Mouse (Mus musculus) liver, postnatal 0 days (tissue): Measurements from ENCODE around the gene Htra2. TPM values are rescaled to one million over a fixed set of nuclear protein-coding genes. Genes with fewer than 3 reads are reported as not detected.

Experiments used
- ATAC-seq: fragments of 200-750 bp; cut with Nextera tagmentation; 2 replicates; pipeline ENCODE4 v1.8.0; 2017; ENCODE audit warnings: mild to moderate bottlenecking, moderate library complexity
- DNase-seq: peaks from one replicate; pipeline ENCODE4 v3.0.0-alpha.2; 2016
- H3K27ac ChIP-seq: fragments of 300-500 bp; sonication (generic); 2 replicates; pipeline ENCODE4 v1.5.1; 2014; ENCODE audit warnings: antibody characterized with exemption, moderate library complexity, mild to moderate bottlenecking, low read depth
- H3K27me3 ChIP-seq: fragments of 300-500 bp; sonication (generic); 2 replicates; pipeline ENCODE4 v1.6.1; 2014; ENCODE audit warnings: low read length, control low read depth, mixed read lengths; ENCODE audit not compliant: insufficient read depth
- H3K36me3 ChIP-seq: fragments of 300-500 bp; sonication (generic); replicated peaks from 2 replicates; pipeline ENCODE4 v1.6.1; 2014; ENCODE audit warnings: mild to moderate bottlenecking, control low read depth, low read length, moderate library complexity, mixed read lengths; ENCODE audit not compliant: insufficient read depth
- H3K4me1 ChIP-seq: fragments of 300-500 bp; sonication (generic); 2 replicates; pipeline ENCODE4 v1.6.1; 2014; ENCODE audit warnings: antibody characterized with exemption, mild to moderate bottlenecking, control low read depth; ENCODE audit not compliant: insufficient read depth
- H3K4me2 ChIP-seq: fragments of 300-500 bp; sonication (generic); 2 replicates; pipeline ENCODE4 v1.6.1; 2014; ENCODE audit warnings: low read depth, mild to moderate bottlenecking, low read length, moderate library complexity, mixed read lengths
- H3K4me3 ChIP-seq: fragments of 300-500 bp; sonication (generic); 2 replicates; pipeline ENCODE4 v1.5.1; 2014; ENCODE audit warnings: low read depth, low read length
- H3K9ac ChIP-seq: fragments of 300-500 bp; sonication (generic); replicated peaks from 2 replicates; pipeline ENCODE4 v1.6.1; 2014; ENCODE audit warnings: mild to moderate bottlenecking, moderate library complexity
- H3K9me3 ChIP-seq: fragments of 300-500 bp; sonication (generic); 2 replicates; pipeline ENCODE4 v1.6.1; 2016; ENCODE audit warnings: mild to moderate bottlenecking, control low read depth, low read length, mixed read lengths
- CTCF ChIP-seq: sonication (generic); IDR thresholded peaks from 2 replicates; pipeline ENCODE4 v1.5.1; 2016; ENCODE audit warnings: antibody characterized with exemption, low read depth
- EP300 ChIP-seq: IDR thresholded peaks from 2 replicates; pipeline ENCODE4 v1.6.1; 2016; ENCODE audit warnings: antibody characterized with exemption, low read depth, mild to moderate bottlenecking
- WGBS: fragments of 180-500 bp; shearing (Covaris S2); extraction: QIAGEN DNeasy Blood & Tissue Kit; methylation state at CpG from one replicate; pipeline ENCODE4 v1.1.7; 2014; ENCODE audit not compliant: insufficient replicate concordance; 5-methylcytosine and 5-hydroxymethylcytosine counted together
- polyA plus RNA-seq: library from polyadenylated mRNA; unstranded; fragments of >200 nt; fragmentation: Nextera tagmentation; extraction: Ambion mirVana; gene quantifications from 2 replicates; pipeline ENCODE4 v1.2.1, GENCODE M21; 2015

The Htra2 gene
- polyA plus RNA-seq, 1 experiment from 2014 or later: 34.7 TPM

DNA sequence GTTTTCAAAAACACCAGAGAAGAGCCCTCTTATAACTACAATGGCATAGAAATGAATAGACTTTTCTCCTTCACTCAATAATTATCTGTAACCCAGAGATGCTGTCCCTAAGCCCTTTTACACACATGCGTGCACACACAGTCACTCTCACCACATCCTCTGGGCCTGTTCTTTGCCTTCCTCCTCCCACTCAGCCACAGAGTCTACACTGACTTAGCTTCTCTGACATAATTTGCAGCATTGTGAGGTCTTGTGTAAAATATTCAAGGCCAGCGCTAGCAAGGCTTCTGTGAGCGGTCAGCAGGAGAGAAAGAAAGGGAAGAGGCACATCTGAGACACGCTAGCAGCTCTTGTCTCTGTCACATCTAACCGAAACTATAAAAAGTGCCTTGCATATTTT, 41.6 kb downstream of the Htra2 start:
- ATAC-seq: no peak
- no peak for DNase-seq
- H3K9ac ChIP-seq: peak overlapping the region; percentile 47
- peaks cover 45% of the 10 kb centered on the region for H3K4me1 ChIP-seq
- H3K4me3 ChIP-seq: no peak overlapping the region
- no peak for TF ChIP-seq EP300
- no peak for TF ChIP-seq CTCF
- H3K36me3 ChIP-seq: no peaks in the 10 kb centered on the region
- no peaks in the 10 kb centered on the region for H3K9me3 ChIP-seq
- WGBS: 44% methylated on average over 5 of the region's 5 CpGs
- H3K27me3 ChIP-seq: no peaks in the 10 kb centered on the region
- H3K4me2 ChIP-seq: peak overlapping the region; percentile 42
- peak overlapping the region; percentile 97 for H3K27ac ChIP-seq

DNA sequence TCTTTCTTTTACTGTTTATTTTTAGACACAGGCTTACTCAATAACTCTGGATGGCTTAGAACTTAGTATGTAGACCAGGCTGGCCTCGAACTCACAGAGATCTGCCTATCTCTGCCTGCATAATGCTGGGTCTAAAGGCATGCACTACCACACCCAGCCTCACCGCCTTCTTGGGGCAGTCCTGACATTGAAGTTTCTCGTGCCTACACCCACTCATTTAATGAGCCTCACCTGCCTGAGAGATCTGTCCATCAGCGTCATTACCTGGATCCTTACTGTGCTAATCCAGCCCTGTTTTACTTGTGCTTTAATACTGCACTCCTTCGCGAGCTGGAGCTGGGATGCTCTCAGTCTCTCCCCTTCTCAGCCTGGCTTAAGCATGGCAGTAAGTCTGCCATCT, 43.3 kb downstream of the Htra2 start:
- ATAC-seq (no peak), DNase-seq (no peak)
- Histone ChIP-seq H3K27me3 (no peaks in the 10 kb centered on the region), H3K4me1 (peaks cover 42% of the 10 kb centered on the region), H3K27ac (peak overlapping the region; percentile 46; the same call in 1 of the 2 replicates), H3K4me2 (no peak overlapping the region), H3K36me3 (no peaks in the 10 kb centered on the region), H3K9ac (no peak overlapping the region), H3K9me3 (no peaks in the 10 kb centered on the region), H3K4me3 (no peak overlapping the region)
- TF ChIP-seq CTCF: peak; percentile 19; the same call in 1 of the 2 replicates
- no peak for TF ChIP-seq EP300
- 73% methylated on average over 6 of the region's 6 CpGs for WGBS

DNA sequence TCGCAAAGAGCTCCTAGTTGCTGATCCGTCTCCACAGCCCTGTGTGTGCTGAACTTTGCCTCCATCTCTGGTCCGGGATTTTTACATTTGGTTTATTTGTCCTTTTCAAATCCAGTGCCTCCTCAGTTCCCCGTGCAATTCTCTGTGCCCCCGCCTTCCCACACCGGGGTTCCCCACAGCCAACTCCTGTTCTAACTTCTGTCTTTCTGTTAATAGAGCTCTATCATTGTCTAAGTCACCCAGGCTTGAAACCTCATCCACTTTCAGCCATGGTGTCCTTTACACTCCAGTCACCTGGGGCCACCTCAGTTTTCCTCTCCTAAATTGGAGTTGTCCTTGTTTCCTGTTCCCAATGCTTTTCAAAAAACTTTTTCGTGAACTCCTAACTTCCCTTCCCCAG, 43.8 kb downstream of the Htra2 start:
- H3K9ac ChIP-seq: no peak overlapping the region
- no peak overlapping the region for H3K27ac ChIP-seq
- H3K36me3 ChIP-seq: no peaks in the 10 kb centered on the region
- H3K4me2 ChIP-seq: no peak overlapping the region
- DNase-seq: no peak
- no peak for ATAC-seq
- no peak for TF ChIP-seq CTCF
- TF ChIP-seq EP300: no peak
- WGBS: 59% methylated on average over 7 of the region's 7 CpGs
- no peaks in the 10 kb centered on the region for H3K9me3 ChIP-seq
- H3K27me3 ChIP-seq: no peaks in the 10 kb centered on the region
- H3K4me1 ChIP-seq: peaks cover 40% of the 10 kb centered on the region
- H3K4me3 ChIP-seq: no peak overlapping the region

DNA sequence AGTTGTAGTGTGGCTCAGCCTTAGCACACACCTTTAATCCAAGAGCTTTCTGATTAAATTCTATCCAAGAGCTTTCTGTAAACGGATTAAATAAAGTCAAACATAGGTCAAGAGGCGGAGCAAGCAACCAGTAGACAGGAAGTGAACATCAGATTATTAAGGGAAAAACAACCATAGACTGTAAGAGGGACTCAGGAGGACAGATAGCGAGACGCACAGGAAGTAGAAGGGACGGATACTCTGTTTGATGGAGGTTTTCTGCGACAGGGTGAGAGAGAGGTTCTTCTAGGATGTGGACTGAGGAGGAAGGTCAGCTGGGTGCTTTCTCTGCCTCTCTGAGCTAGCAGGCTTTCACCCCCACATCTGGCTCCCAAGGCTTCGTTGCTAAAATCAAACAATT, 45.1 kb downstream of the Htra2 start:
- peak overlapping the region; percentile 19 for H3K4me3 ChIP-seq
- H3K27ac ChIP-seq: peak overlapping the region; percentile 77
- no peak for ATAC-seq
- no peaks in the 10 kb centered on the region for H3K27me3 ChIP-seq
- peaks cover 47% of the 10 kb centered on the region for H3K4me1 ChIP-seq
- no peak for TF ChIP-seq CTCF
- TF ChIP-seq EP300: 0 out of 2 replicates have a peak, but pooled peaks have one; percentile 30
- 39% methylated on average over 7 of the region's 7 CpGs for WGBS
- H3K9me3 ChIP-seq: no peaks in the 10 kb centered on the region
- DNase-seq: no peak
- peak overlapping the region; percentile 57 for H3K9ac ChIP-seq
- H3K36me3 ChIP-seq: no peaks in the 10 kb centered on the region
- peak overlapping the region; percentile 59 for H3K4me2 ChIP-seq

DNA sequence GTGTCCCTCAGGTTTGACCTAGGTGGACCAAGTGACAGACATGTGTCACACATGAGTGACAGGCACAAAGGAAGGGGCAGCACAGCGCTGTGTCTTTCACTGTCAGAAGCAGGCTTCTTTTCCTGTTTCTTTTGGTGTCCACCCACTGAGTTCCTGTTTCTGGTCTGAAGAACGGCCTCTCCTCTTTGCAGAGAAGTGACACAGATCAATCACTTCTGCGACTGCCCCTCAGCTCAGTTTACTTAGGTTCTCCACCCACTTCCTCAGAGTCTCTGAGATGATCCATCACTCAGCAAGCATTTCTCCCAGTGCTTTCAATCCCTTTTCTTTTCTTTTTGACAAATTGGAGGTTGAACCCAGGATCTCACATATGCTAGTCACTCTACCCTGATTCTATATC, 46.4 kb downstream of the Htra2 start:
- Histone ChIP-seq H3K4me1 (peaks cover 54% of the 10 kb centered on the region), H3K36me3 (no peaks in the 10 kb centered on the region), H3K27ac (peak overlapping the region; percentile 64), H3K27me3 (no peaks in the 10 kb centered on the region), H3K4me2 (no peak overlapping the region), H3K9ac (no peak overlapping the region), H3K9me3 (no peaks in the 10 kb centered on the region), H3K4me3 (no peak overlapping the region)
- 34% methylated on average over 3 of the region's 3 CpGs for WGBS
- TF ChIP-seq EP300: no peak
- no peak for TF ChIP-seq CTCF
- no peak for ATAC-seq
- DNase-seq: no peak

- Histone ChIP-seq H3K27ac (peak overlapping the region; percentile 69; the same call in 1 of the 2 replicates), H3K4me3 (no peak overlapping the region), H3K36me3 (no peaks in the 10 kb centered on the region), H3K4me2 (no peak overlapping the region), H3K9me3 (no peaks in the 10 kb centered on the region), H3K27me3 (no peaks in the 10 kb centered on the region), H3K4me1 (peaks cover 45% of the 10 kb centered on the region), H3K9ac (no peak overlapping the region)
- TF ChIP-seq EP300 (no peak), CTCF (no peak)
- 50% methylated on average over 6 of the region's 6 CpGs for WGBS
- ATAC-seq (no peak), DNase-seq (no peak)
Measured at GRCm38 (mm10) chr6:83006114-83006513, 49.0 kb downstream of the Htra2 start.

GRCm38 (mm10) chr6:83005444-83006011, 49.5 kb downstream of the Htra2 start:
- H3K4me3 ChIP-seq: no peak overlapping the region
- H3K36me3 ChIP-seq: no peaks in the 10 kb centered on the region
- H3K4me1 ChIP-seq: peaks cover 41% of the 10 kb centered on the region
- H3K27ac ChIP-seq: peak overlapping the region; percentile 69
- H3K27me3 ChIP-seq: no peaks in the 10 kb centered on the region
- H3K9ac ChIP-seq: no peak overlapping the region
- TF ChIP-seq EP300 (no peak), CTCF (no peak)
- H3K9me3 ChIP-seq: no peaks in the 10 kb centered on the region
- DNase-seq (no peak), ATAC-seq (no peak)
- WGBS: 64% methylated on average over 10 of the region's 10 CpGs
- no peak overlapping the region for H3K4me2 ChIP-seq
